Mouse (Mus musculus): ENCODE data around the gene Spx. TPM values are rescaled to one million over a fixed set of nuclear protein-coding genes. Genes with fewer than 3 reads are reported as not detected.
A peak's percentile ranks its signal among the peaks of the same experiment; 100 is the strongest.

Spx gene
- polyA plus RNA-seq (2012; rRNA removed): 9.3 and 10.8 TPM in 2 replicates

DNA sequence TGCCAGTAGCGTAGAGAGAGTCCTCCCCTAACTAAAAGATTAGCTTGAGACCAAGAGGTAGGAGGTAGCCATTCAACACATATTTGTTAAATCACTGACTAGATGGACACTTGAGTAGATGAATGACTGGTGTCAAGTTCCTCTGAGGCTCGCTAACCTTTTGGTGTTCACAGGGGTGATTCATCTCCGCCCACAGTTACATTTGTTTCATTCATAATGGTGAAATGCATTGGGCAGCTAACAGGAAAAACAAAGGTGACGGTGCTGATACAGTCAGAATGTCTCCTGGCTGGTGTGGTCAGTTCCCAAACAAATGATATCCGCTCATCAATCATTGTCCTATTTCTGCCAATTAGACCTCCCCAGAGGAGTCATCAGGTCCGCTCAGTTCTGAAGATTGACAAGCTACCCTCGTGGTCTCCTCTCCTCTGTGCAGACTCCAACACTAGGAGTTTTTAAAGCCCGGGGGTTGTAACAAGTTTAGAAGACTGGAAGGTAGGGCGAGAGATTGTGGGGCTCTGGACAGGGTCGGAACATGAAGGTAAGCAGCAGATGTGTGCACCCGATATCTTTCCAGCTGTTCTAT is at the start of gene Spx:
Spx (plus strand) TSS at position 536 of the 586 bp plus-strand sequence.
- no peak for DNase-seq (ENCODE audit: extremely low spot score in 1 of 2, low spot score in 1 of 2)

DNA sequence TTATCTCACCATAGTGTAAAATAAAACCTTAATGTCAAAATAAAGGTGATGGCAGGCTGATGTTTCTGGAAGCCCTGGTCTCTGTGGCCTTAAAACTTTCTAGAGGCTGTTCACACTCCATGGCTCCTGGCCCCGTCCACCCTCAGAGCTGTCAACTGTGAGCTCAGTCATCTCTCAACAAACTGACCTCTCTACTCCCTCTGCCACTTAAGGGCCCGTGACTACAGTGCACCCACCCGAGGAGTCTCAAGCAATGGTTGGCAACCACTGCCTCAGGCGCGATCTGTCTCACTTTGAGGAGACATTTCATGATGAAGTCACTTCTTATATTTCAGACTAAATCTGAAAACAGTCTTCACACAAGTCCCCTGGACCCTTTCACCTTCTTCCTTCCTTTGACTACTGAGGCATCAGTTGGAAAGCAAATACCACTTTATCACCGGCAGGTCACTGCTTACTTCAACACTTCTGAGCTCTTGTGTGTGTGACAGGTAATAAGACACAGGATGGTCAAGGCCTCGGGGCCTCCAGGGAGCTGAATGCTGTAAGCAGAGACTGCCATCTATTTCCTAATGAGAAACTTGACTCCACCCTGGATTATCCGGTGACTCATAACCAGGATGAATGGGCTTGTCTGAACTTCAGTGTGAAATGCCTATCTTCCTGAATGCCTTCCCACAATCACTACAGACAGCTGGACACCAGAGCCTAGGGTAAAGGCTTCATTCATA is 47.3 kb upstream of the Spx start:
- no peak for DNase-seq (ENCODE audit: extremely low spot score in 1 of 2, low spot score in 1 of 2)

DNA sequence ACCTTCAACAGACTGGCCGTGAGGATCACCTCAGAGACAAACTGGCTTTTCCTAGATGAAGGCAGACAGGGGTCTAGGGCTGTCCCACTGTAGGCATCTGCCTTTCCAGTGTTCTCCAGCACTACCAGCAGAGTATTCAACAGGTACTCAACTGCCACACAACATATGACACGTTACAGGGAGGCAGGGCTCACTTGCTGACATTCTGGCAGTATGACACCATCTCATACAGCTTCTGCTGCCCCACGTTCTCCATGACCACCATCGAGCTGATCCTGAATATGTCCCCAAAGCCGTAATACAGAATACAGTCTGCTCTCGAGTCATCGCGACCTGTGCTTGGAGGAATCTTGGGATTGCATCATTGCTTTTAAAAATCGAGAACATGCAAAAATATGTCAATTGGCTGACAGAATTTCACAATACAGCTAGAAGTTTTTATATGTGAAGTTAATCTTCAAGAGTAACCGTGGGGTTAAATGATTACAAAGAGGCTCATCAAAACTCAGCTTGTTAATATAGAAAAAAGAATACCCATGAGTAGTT is 46.7 kb upstream of the Spx start:
- no peak for DNase-seq (ENCODE audit: extremely low spot score in 1 of 2, low spot score in 1 of 2)

DNA sequence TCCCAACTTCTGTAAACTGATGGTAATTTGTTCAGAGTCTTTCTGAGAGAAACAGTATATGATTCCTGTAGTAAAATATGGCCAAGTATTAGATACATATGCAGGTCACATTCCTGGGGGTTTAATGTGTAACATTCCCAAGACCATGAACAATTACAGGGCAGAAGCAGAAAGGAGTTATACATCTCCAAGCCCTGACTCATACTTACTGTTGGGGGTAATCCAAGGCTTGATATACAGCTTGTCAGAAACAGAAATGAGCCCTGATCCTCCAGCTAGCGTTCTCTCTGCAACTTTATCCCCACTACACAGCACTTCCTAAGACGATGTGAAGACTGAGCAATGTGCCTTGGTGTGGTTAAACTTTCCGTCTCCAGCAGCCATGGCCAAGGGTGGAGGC is 45.7 kb upstream of the Spx start:
- no peak for DNase-seq (ENCODE audit: extremely low spot score in 1 of 2, low spot score in 1 of 2)

DNA sequence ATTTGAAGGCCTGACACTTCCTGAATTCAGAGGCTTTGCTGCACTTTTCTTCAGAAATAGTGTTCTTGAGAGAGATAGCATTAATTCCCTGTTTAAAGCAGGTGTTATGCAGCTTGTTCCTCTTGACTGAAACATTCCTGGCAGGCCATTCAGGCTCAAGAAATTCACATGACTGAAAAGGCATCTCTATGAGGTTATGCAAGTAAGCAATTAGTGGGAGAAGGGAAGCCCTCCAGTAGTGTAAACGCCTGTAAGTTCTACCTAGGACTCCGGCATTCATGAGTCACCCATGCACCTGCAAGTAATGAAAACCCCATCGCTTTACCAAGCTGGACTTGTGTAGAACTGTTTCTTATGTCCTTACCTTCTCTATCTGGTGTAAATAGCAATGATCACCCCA is 43.7 kb upstream of the Spx start:
- no peak for DNase-seq (ENCODE audit: extremely low spot score in 1 of 2, low spot score in 1 of 2)

DNA sequence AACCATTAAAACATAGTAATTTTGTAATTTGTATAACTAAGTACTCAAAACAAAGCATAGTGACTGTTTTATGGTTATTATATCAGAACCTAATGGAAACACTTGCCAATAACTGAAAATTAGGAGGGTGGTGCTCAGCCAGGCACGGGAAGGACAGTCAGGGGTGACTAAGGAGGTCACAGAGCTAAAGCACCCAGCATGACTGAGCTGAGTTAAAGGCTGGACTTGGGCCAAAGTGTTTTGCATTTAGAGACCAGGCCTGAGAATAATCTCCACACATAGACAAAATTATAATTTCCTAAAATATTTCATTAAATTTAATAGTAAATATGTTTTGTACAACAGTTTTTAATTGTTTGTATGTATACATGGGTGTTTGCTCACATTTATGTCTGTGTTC is 36.2 kb upstream of the Spx start:
- DNase-seq (ENCODE audit: extremely low spot score in 1 of 2, low spot score in 1 of 2): no peak

DNA sequence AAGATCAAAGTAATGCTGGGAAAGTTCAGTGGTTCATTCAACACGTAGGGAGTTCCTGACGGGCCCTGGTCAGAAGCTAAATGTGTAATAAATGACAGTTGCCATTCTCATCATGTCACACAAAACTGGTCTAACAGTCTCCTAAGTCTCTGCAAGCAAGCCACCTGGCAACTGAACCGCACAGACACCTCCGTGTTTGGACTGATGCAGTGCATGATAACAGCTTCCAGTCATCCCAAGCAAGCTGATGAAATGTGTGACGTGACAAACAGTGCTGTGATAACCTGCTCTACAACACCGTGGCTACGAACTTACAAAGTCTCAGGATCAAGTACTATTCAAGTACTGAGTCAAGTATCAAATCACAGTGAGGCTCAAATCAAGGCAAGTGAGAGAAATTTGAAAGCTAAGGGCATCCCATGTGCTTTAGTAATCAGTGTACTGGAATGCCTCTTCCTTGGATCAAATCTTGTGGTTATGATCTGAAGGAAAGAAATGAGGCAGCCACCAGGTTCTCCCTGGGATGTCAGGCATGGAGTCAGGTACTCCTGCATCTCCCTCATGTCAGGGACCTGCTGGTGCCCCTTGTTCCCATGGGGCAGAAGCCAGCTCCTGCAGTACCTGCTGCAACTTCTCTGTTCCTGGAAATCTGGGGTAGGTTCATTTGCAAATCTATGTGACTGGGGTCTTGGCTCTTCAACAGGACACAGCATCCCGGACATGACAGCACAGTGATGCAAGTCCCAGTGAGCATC is 34.5 kb upstream of the Spx start:
- DNase-seq (ENCODE audit: extremely low spot score in 1 of 2, low spot score in 1 of 2): no peak

DNA sequence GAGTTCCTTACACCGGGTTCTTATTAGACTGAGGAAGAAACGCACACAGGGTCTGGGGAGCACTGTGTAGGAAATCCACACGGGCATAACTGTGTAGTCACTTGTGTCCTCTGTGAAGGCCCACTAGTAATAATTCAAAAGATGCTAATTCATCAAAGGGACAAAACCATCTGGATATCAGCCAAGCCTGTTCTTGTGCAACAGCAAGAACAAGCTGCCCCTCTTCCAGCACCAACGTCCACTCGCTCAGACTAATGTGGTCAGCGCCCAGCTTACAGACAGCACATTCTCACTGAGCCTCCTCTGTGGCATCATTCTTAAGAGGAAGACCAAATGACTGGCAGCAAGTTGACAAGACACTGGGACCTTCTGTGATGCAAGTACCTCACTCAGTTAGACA is 33.3 kb upstream of the Spx start:
- DNase-seq (ENCODE audit: extremely low spot score in 1 of 2, low spot score in 1 of 2): no peak

DNA sequence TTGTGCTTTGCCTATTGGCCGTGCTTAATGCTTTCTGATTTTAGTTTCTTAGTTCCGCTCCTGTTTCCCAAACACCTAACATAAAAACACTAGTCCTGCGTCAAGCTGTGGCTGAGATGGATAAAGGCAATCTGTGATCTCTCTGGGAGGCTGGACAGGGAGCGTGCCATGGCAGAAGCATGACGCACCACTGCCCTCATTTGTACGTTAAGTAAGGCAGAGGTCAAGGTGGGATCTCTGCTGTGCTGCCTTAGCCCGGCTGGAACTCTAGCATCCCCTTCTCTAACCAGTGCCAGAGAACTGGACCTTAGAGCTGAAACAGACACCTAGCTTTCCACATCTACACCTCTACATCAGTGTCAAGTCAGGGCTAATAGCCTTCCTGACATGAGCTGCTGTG is 31.6 kb upstream of the Spx start:
- DNase-seq (ENCODE audit: extremely low spot score in 1 of 2, low spot score in 1 of 2): no peak

DNA sequence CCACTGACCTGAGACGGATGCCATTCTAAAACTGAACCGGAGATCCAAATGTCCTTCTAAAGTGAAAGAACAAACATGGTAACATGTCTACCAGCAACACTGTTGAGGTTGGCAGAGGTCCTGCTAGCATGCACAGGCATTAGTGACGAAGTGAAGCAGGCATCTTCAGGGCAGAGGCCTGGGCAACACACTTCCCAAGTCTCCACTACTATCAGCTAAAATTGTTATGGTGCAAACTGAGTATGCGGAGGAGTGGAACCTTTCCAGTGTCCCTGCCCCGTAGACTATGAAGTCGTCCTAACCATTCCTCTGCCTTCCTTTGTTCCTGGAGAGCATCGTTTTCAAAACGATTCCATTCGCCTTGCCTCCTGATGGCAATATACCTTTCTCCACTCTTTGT is 28.7 kb upstream of the Spx start:
- DNase-seq (ENCODE audit: extremely low spot score in 1 of 2, low spot score in 1 of 2): no peak

DNA sequence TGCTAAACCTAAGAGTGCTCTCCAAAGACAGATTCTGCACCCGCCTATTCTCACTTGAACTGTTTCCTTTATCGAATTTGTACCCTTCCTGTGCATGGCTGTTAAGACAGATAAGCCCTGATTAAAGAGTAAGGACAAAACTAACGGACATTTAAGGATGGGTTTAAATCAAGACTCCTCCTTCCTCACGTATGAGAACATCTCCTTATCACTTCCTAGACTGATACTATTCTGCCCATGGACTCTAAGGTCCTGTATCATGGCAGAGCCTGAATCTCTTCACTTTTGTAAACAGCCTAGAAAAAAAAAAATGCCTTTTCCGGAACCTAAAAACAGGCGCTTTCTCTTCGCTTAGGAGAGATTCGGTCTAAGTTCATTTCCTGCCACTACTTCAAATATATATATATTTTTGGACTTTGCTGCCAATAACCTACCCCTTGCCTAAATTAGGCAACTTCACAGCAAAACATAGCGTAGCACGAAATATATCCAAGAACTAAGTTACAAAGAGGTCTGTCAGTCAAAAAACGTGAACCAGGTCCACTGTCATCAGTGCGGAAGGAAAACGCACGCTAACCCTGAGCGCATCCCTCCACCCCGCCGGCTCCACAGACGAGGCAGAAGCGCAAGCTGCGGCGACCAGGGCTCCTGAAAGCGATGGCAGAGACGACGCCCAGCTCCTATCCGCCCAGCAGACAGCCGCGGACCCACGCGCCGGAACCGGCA is 26.8 kb upstream of the Spx start:
- no peak for DNase-seq (ENCODE audit: extremely low spot score in 1 of 2, low spot score in 1 of 2)

DNA sequence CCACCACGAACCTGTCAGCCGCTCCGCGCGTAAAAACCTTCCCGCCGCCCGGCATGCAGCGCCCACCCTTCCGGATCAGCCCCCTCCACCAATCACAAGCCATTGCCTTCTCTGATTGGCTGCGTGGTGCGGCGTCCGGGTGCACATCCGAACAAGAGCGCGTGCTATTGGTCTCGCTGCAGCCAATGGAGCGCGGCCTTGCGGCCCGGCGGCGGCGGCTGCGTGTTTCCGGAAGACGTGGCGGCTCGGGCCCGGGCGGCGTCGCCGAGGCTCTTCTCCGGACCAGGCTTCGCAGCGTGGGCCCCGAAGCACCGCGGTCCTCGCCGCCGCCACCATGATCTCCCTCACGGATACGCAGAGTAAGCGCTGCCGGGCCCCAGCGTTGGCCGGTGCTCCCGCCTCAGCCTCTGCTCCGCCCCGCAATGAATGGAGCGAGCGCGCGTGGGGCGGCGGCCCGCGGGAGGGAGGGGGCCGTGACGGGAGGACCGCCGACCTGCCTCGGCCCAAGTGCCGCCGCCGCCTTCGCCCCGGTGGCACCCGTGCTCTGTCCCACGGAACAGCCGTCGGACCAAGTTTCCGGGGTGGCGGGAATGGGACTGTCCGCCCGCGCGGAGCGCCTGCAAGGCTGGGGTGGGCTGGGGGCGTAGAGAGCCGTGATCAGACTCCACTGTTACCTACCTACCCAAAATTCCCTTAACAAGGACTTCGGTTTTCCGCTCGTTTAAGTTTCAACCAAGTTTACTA is 26.1 kb upstream of the Spx start, which contains the start of the genes Recql and Golt1b:
Recql (minus strand) TSS at position 77 of the 744 bp plus-strand sequence.
Golt1b (plus strand) TSS at position 211 of the 744 bp plus-strand sequence.
- peak; percentile 95 to 99 for DNase-seq (ENCODE audit: extremely low spot score in 1 of 2, low spot score in 1 of 2)

DNA sequence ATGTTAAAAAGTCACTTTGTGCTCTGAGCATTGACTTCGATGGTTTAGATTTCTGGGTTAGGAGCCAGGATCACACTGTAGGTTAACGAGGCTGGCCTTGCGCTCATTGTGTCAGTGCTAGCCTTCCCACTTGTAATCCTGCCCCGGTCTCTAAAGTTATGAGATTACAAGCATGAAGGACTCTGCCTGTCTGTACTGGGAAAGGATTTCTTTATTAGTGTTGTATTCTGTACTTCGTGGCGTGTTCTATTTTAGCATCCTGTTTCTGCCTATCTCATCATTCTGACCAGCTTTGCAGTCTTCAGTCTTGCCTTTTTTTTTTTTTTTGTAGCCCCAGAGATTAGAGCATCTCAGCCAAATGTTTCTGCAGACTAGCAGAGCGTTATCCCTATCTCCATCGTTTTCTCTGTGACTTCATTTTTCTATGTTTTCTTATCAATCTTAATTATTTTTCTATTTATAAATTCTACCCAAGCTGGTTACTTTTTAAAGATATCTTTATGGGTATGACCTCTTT is 25.4 kb upstream of the Spx start:
- no peak for DNase-seq (ENCODE audit: extremely low spot score in 1 of 2, low spot score in 1 of 2)

DNA sequence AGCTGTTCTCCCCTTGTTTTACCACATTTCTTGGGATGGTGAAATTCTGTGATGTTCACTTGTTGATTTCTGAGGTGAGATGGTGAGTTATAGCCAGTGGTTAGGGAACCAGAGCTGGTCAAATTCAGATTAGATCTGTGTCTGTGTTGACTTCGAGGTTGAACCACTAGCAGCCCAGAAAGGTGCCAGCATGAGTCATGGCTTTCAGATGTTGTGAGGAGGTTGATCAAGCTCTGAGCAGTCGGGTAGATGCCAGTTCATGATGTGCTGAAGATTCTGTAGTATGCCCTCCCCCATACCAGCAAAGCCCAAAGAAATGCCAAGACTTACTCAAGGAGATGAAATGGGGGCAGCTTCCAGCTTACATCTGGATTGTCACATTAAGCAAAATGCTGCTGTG is 24.1 kb upstream of the Spx start:
- DNase-seq (ENCODE audit: extremely low spot score in 1 of 2, low spot score in 1 of 2): peak in 1 of 2 experiments; percentile 27

DNA sequence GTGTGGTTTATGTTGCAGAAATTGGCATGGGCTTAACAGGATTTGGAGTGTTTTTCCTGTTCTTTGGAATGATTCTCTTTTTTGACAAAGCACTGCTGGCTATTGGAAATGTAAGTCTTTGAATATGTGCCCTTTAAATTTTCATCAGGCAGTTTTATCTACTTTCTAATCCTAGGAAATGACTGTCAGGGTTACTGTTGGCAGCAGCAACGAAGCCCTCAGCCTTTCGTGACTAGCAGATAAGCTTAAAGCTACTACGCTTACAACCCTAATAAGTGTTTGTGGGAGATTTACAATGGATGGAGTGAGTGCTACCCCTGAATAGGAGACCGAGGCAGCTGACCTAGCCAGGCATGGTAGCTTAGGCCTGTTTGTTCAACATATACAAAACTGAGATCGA is 20.9 kb upstream of the Spx start:
- no peak for DNase-seq (ENCODE audit: extremely low spot score in 1 of 2, low spot score in 1 of 2)

DNA sequence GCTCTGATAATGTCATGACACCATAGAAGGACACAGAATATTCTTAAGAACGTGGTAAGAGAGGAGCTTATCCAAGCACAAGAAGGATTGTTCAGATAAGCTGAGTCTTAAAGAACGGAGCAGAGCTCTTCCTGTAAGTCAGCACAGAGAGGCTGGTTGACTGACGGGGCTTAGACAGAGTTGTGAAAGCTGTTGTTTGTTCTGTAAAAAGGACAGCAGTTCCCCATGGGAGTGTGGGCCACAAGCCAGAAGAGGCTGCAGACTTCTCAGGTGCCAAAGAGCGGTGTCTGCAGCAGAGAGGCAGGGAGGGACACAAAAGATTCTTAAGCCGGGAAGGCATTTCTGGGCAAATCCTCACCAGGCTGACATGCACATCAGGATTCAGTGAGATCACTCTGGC is 18.6 kb upstream of the Spx start:
- peak in 1 of 2 experiments; percentile 21 for DNase-seq (ENCODE audit: extremely low spot score in 1 of 2, low spot score in 1 of 2)

DNA sequence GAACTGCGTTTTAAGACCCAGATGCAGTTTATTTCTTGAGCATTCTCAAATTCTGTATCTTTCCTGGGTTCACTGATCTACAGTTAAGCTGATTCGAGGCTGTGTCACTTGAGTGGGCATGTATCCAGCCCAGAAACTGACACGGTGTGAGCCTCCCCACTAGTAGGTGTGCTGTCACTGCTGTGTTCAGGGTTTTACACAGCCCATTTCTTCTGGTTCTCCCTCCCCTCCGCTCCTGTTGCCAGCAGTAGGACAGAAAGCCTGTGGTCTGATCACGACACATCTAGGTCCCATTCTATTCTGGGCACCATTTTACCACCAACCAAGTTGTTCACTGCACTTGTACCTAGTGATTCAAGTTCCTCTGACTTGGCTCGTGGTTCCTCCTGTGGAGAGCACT is 17.5 kb upstream of the Spx start:
- no peak for DNase-seq (ENCODE audit: extremely low spot score in 1 of 2, low spot score in 1 of 2)

DNA sequence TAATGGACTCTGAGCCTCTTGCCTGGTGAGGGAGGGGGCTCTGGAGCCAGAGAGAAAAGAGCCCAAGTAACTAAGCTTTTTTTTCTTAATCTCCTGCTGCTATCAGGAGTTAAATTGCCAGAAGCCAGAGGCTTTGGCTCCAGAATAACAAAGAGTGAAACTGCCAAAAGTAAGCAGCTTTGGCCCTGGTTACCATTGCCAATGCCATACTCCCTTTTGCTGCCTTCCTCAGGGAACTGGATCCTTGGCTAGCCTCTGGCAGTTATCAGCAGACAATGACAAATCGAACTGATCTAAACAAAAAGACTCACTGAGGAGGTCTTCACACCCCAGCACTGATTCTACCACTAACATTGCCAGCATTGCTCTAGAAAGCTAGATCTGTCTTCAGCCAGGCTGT is 2.1 kb upstream of the Spx start:
- no peak for DNase-seq (ENCODE audit: extremely low spot score in 1 of 2, low spot score in 1 of 2)

DNA sequence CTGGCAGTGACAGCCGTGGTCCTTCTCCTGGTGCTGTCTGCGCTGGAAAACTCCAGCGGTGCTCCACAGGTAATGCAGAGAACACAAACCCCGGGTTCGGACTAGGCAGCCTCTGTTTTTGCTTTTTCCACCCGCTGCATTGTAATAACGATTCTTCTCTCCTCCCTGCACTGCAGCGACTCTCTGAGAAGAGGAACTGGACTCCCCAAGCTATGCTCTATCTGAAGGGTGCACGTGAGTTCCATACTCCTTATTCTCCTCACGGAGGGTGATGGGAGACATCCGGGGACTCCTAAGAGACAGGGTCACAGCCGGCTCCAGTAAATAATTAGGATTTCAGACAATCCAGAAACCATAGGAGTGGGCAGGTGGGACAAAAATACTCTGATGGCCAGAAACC is 604 bp downstream of the Spx start:
- DNase-seq (ENCODE audit: extremely low spot score in 1 of 2, low spot score in 1 of 2): no peak

DNA sequence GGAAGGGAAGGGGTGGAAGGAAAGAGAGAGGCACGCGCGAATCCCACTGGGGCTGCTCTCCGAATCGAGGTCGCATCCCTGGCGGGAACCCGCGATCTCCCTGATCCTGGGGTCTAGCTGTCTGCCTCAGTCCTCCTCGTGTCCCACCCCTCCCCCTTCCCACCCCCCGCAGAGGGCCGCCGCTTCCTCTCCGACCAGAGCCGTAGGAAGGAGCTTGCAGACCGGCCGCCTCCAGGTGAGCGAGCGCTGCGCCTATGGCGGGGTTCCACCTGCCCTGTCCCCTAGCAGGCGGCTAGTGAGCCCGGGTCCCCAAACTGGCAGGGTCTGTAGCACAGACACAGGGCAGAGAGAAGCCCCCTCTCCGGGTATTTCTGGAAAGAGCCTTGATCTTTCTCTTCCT is 1.4 kb downstream of the Spx start:
- DNase-seq (ENCODE audit: extremely low spot score in 1 of 2, low spot score in 1 of 2): no peak

Data from frontal cortex, adult 2 months (tissue).